Mouse (Mus musculus): ENCODE measurements around the gene Pafah2.

Pafah2 gene

GRCm38 (mm10) chr4:134458856-134459255, 62.7 kb downstream of the Pafah2 start:
- no peak for DNase-seq (ENCODE audit: low spot score in 2 of 2)

- no peak for DNase-seq (ENCODE audit: low spot score in 2 of 2)
Observed at GRCm38 (mm10) chr4:134460277-134460676, 64.2 kb downstream of the Pafah2 start.

GRCm38 (mm10) chr4:134461252-134461651, 65.1 kb downstream of the Pafah2 start:
- no peak for DNase-seq (ENCODE audit: low spot score in 2 of 2)

GRCm38 (mm10) chr4:134465789-134466188, 69.7 kb downstream of the Pafah2 start:
- no peak for DNase-seq (ENCODE audit: low spot score in 2 of 2)

- no peak for DNase-seq (ENCODE audit: low spot score in 2 of 2)
Observed at GRCm38 (mm10) chr4:134466381-134467262, 70.5 kb downstream of the Pafah2 start.

GRCm38 (mm10) chr4:134467435-134468214, 71.5 kb downstream of the Pafah2 start:
- no peak for DNase-seq (ENCODE audit: low spot score in 2 of 2)

- peak; percentile 87 to 96 for DNase-seq (ENCODE audit: low spot score in 2 of 2)
Observed at GRCm38 (mm10) chr4:134468215-134468575, 72.1 kb downstream of the Pafah2 start, which contains the start of gene Stmn1. Stmn1 (plus strand) TSS chr4:134468320.

GRCm38 (mm10) chr4:134468578-134469266, 72.6 kb downstream of the Pafah2 start:
- peak; percentile 85 to 93 for DNase-seq (ENCODE audit: low spot score in 2 of 2)

- DNase-seq (ENCODE audit: low spot score in 2 of 2) = no peak
Observed at GRCm38 (mm10) chr4:134469341-134469796, 73.2 kb downstream of the Pafah2 start.

GRCm38 (mm10) chr4:134469985-134470384, 73.9 kb downstream of the Pafah2 start:
- DNase-seq (ENCODE audit: low spot score in 2 of 2) = no peak

GRCm38 (mm10) chr4:134471469-134471868, 75.3 kb downstream of the Pafah2 start:
- no peak for DNase-seq (ENCODE audit: low spot score in 2 of 2)

GRCm38 (mm10) chr4:134473764-134474163, 77.6 kb downstream of the Pafah2 start:
- DNase-seq (ENCODE audit: low spot score in 2 of 2) = no peak

- no peak for DNase-seq (ENCODE audit: low spot score in 2 of 2)
Observed at GRCm38 (mm10) chr4:134474240-134474639, 78.1 kb downstream of the Pafah2 start.

GRCm38 (mm10) chr4:134476899-134477298, 80.8 kb downstream of the Pafah2 start:
- no peak for DNase-seq (ENCODE audit: low spot score in 2 of 2)

All from left cerebral cortex, adult 9 months (tissue).